Mouse (Mus musculus) intestine, embryonic 16.5 days (tissue): Measurements from ENCODE around the gene Wdr90. TPM values are rescaled to one million over a fixed set of nuclear protein-coding genes. Genes with fewer than 3 reads are reported as not detected.
A peak's percentile ranks its signal among the peaks of the same experiment; 100 is the strongest.
"Not testable (repeated sequence)": the region's sequence is repeated elsewhere in the genome, so short reads cannot be mapped to it uniquely, and the experiment has no call there.

Source experiments
- ATAC-seq: fragments of 200-750 bp; cut with Nextera tagmentation; 2 replicates; pipeline ENCODE4 v1.8.0; 2017; ENCODE audit warnings: moderate TSS enrichment, moderate library complexity
- H3K27ac ChIP-seq: fragments of 300-500 bp; sonication (generic); 2 replicates; pipeline ENCODE4 v1.5.1; 2014; ENCODE audit warnings: mild to moderate bottlenecking, low read length
- H3K27me3 ChIP-seq: fragments of 300-500 bp; sonication (generic); replicated peaks from 2 replicates; pipeline ENCODE4 v1.6.1; 2014; ENCODE audit warnings: low read length, control low read depth, mixed read lengths; ENCODE audit not compliant: control insufficient read depth, insufficient read depth
- H3K36me3 ChIP-seq: fragments of 300-500 bp; sonication (generic); 2 replicates; pipeline ENCODE4 v1.6.1; 2014; ENCODE audit warnings: low read length, control low read depth; ENCODE audit not compliant: control insufficient read depth, insufficient read depth
- H3K4me1 ChIP-seq: fragments of 300-500 bp; sonication (generic); 2 replicates; pipeline ENCODE4 v1.6.1; 2014; ENCODE audit warnings: low read length, control low read depth, mixed read lengths; ENCODE audit not compliant: control insufficient read depth, insufficient read depth
- H3K4me2 ChIP-seq: fragments of 300-500 bp; sonication (generic); 2 replicates; pipeline ENCODE4 v1.6.1; 2014; ENCODE audit warnings: low read depth, low read length, control low read depth
- H3K4me3 ChIP-seq: fragments of 300-500 bp; sonication (generic); 2 replicates; pipeline ENCODE4 v1.5.1; 2014; ENCODE audit warnings: mild to moderate bottlenecking, low read length
- H3K9ac ChIP-seq: fragments of 300-500 bp; sonication (generic); 2 replicates; pipeline ENCODE4 v1.6.1; 2014; ENCODE audit warnings: low read depth, low read length
- H3K9me3 ChIP-seq: fragments of 300-500 bp; sonication (generic); 2 replicates; pipeline ENCODE4 v1.6.1; 2016; ENCODE audit warnings: low read length, control low read depth; ENCODE audit not compliant: control insufficient read depth
- WGBS: fragments of 180-500 bp; shearing (Covaris S2); extraction: QIAGEN DNeasy Blood & Tissue Kit; methylation state at CpG from one replicate; pipeline ENCODE4 v1.1.7; 2014; 5-methylcytosine and 5-hydroxymethylcytosine counted together
- polyA plus RNA-seq: library from polyadenylated mRNA; unstranded; fragments of >200 nt; fragmentation: Nextera tagmentation; extraction: Ambion mirVana; gene quantifications from 2 replicates; pipeline ENCODE4 v1.2.1, GENCODE M21; 2015

The Wdr90 gene
- polyA plus RNA-seq, 1 experiment from 2014 or later: 11.3 TPM

- WGBS: 45% methylated on average over 2 of the region's 2 CpGs
Observed at GRCm38 (mm10) chr17:25807452-25807851, 53.8 kb downstream of the Wdr90 start.

GRCm38 (mm10) chr17:25806507-25806906 lies 54.8 kb downstream of the Wdr90 start:
- Histone ChIP-seq H3K4me2 (no peak overlapping the region), H3K9ac (no peak overlapping the region), H3K9me3 (no peaks in the 10 kb centered on the region), H3K27ac (no peak overlapping the region), H3K4me3 (no peak overlapping the region), H3K4me1 (peaks cover 8% of the 10 kb centered on the region), H3K36me3 (no peaks in the 10 kb centered on the region), H3K27me3 (peaks cover 20% of the 10 kb centered on the region)
- WGBS: 68% methylated on average over 4 of the region's 4 CpGs
- peak; percentile 59; the same call in 1 of the 2 replicates for ATAC-seq

More at GRCm38 (mm10) chr17:25807452-25807851, 53.8 kb downstream of the Wdr90 start:
- not testable (repeated sequence) for H3K4me2 ChIP-seq, H3K36me3 ChIP-seq, H3K4me3 ChIP-seq, H3K9ac ChIP-seq, H3K27ac ChIP-seq, ATAC-seq, H3K9me3 ChIP-seq, H3K4me1 ChIP-seq
- peaks cover 22% of the 10 kb centered on the region for H3K27me3 ChIP-seq

GRCm38 (mm10) chr17:25802825-25803517 lies 58.3 kb downstream of the Wdr90 start:
- H3K27ac ChIP-seq: no peak overlapping the region
- 11% methylated on average over 10 of the region's 10 CpGs for WGBS
- H3K4me3 ChIP-seq: no peak overlapping the region
- no peak overlapping the region for H3K9ac ChIP-seq
- ATAC-seq: peak; percentile 45
- no peaks in the 10 kb centered on the region for H3K4me1 ChIP-seq
- H3K36me3 ChIP-seq: no peaks in the 10 kb centered on the region
- no peak overlapping the region for H3K4me2 ChIP-seq
- H3K27me3 ChIP-seq: no peaks in the 10 kb centered on the region
- no peaks in the 10 kb centered on the region for H3K9me3 ChIP-seq

- no peak overlapping the region for H3K4me3 ChIP-seq
- no peaks in the 10 kb centered on the region for H3K27me3 ChIP-seq
- H3K4me1 ChIP-seq: peaks cover 10% of the 10 kb centered on the region; the same call in 1 of the 2 replicates
- H3K9ac ChIP-seq: no peak overlapping the region
- no peak overlapping the region for H3K4me2 ChIP-seq
- H3K36me3 ChIP-seq: no peaks in the 10 kb centered on the region
- no peaks in the 10 kb centered on the region for H3K9me3 ChIP-seq
- H3K27ac ChIP-seq: no peak overlapping the region
- ATAC-seq: peak; percentile 32; the same call in 1 of the 2 replicates
- 8% methylated on average over 6 of the region's 6 CpGs for WGBS
Observed at GRCm38 (mm10) chr17:25801029-25801428, 60.3 kb downstream of the Wdr90 start.

GRCm38 (mm10) chr17:25796951-25797369 lies 64.3 kb downstream of the Wdr90 start, which contains the start of gene Metrn:
Metrn (minus strand) TSS chr17:25797136.
- H3K4me1 ChIP-seq: peaks cover 29% of the 10 kb centered on the region
- H3K27ac ChIP-seq: peak within 1 kb of the TSS; percentile 6
- no peaks in the 10 kb centered on the region for H3K27me3 ChIP-seq
- H3K9me3 ChIP-seq: no peaks in the 10 kb centered on the region
- H3K36me3 ChIP-seq: 0 out of 2 replicates have a peak, but pooled peaks cover 2% of the 10 kb centered on the region
- ATAC-seq: peak; percentile 77
- under 1% methylated on average over 35 of the region's 35 CpGs for WGBS
- H3K4me2 ChIP-seq: peak within 1 kb of the TSS; percentile 97
- peak within 1 kb of the TSS; percentile 75 for H3K9ac ChIP-seq
- peak within 1 kb of the TSS; percentile 83 for H3K4me3 ChIP-seq

- WGBS: 5% methylated on average over 36 of the region's 37 CpGs
- Histone ChIP-seq H3K4me1 (peaks cover 31% of the 10 kb centered on the region), H3K9ac (peak overlapping the region; percentile 75), H3K4me2 (peak overlapping the region; percentile 97), H3K27ac (peak overlapping the region; percentile 6), H3K4me3 (peak overlapping the region; percentile 83), H3K36me3 (0 out of 2 replicates have a peak, but pooled peaks cover 2% of the 10 kb centered on the region), H3K9me3 (no peaks in the 10 kb centered on the region), H3K27me3 (no peaks in the 10 kb centered on the region)
- ATAC-seq: 0 out of 2 replicates have a peak, but pooled peaks have one; percentile 1
Observed at GRCm38 (mm10) chr17:25796211-25796771, 65.0 kb downstream of the Wdr90 start.

- 0 out of 2 replicates have a peak, but pooled peaks cover 2% of the 10 kb centered on the region for H3K36me3 ChIP-seq
- peak within 1 kb of the TSS; percentile 97 for H3K4me2 ChIP-seq
- peak within 1 kb of the TSS; percentile 83 for H3K4me3 ChIP-seq
- H3K9ac ChIP-seq: peak within 1 kb of the TSS; percentile 75
- H3K4me1 ChIP-seq: peaks cover 37% of the 10 kb centered on the region
- ATAC-seq: no peak
- H3K27me3 ChIP-seq: no peaks in the 10 kb centered on the region
- H3K27ac ChIP-seq: peak within 1 kb of the TSS; percentile 28
- WGBS: 39% methylated on average over 6 of the region's 6 CpGs
- no peaks in the 10 kb centered on the region for H3K9me3 ChIP-seq
Observed at GRCm38 (mm10) chr17:25795609-25796092, 65.7 kb downstream of the Wdr90 start, which contains the start of gene AC134908.4. AC134908.4 (minus strand) TSS chr17:25795659.

- H3K4me3 ChIP-seq: no peak overlapping the region
Observed at GRCm38 (mm10) chr17:25794998-25795397, 66.3 kb downstream of the Wdr90 start.

More at GRCm38 (mm10) chr17:25794998-25795397, 66.3 kb downstream of the Wdr90 start:
- 0 out of 2 replicates have a peak overlapping the region, but pooled peaks have one; percentile 28 for H3K27ac ChIP-seq
- no peak overlapping the region for H3K9ac ChIP-seq
- no peak overlapping the region for H3K4me2 ChIP-seq
- no peak for ATAC-seq
- WGBS: 82% methylated on average over 17 of the region's 17 CpGs
- 0 out of 2 replicates have a peak, but pooled peaks cover 2% of the 10 kb centered on the region for H3K36me3 ChIP-seq
- H3K4me1 ChIP-seq: peaks cover 37% of the 10 kb centered on the region
- H3K9me3 ChIP-seq: no peaks in the 10 kb centered on the region
- H3K27me3 ChIP-seq: no peaks in the 10 kb centered on the region
